Mouse (Mus musculus) gastrocnemius, adult 18-20 months (tissue): Measurements from ENCODE around the gene Tnf. TPM values are rescaled to one million over a fixed set of nuclear protein-coding genes. Genes with fewer than 3 reads are reported as not detected.

Experiments
- DNase-seq: peaks from one replicate; pipeline ENCODE4 v3.0.0; 2021; ENCODE audit warnings: low spot score
- total RNA-seq, 2 experiments: library from RNA; stranded (reverse); gene quantifications; 2 replicates each; pipeline ENCODE4 v1.2.3; 2021

Gene Tnf
- total RNA-seq, 2 experiments from 2014 or later: not detected

DNA sequence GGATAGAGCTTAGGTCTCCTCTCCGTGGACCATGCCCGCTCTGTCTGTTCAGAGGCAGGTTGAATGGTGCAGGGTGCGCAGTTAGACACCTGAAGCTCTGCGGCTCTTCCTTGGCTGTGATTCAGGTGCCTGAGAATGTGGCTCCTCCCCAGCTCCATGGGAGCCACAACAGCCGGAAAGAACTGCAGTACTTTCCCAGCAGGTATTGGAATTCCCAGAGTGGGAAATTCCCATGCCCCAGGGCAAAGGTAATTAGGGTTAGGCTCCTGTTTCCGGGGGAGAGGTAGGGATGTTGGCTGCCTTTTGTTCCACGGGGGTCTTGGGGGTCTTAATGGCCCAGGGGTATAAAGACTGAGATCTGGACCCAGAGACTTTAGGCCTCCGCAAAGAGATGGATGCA is 2.9 kb downstream of the Tnf start:
- no peak for DNase-seq

DNA sequence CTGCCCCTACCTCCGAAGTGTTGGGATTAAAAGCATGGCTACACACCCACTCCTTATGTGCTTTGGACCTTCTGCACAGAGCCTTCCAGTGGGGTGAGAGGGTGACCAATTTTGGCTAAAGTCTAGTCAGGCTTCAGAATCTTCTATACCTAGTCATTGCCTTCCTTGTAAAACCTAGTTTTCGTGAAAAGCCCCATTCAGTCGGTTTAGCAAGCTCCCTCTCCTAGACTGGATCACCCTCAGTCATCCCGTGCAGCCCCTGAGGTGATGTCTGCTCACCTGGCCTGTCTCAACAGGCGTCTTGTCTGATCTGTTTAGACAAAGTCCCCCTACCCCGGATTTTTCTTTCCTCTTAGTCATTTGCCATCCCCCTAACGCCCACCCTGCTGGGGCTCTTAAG is 3.8 kb downstream of the Tnf start:
- no peak for DNase-seq

DNA sequence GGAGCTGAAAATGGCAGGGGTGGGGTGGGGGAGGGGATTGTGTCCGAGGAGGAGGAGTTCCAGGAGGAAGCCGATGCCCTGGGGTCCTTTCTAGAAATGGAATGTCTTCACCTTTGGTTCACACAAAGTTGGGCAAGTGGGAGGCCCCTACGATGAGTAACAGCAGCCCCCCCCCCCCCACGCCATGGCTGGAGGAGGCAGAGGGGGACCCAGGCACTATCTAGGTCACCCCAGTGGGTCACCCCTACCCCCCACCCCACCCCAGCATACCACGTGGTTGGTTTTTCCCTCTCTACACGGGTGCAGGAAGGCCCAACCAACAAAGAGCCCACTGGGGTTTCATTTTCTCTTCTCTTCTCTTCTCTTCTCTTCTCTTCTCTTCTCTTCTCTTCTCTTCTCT is 4.7 kb downstream of the Tnf start:
- no peak for DNase-seq

DNA sequence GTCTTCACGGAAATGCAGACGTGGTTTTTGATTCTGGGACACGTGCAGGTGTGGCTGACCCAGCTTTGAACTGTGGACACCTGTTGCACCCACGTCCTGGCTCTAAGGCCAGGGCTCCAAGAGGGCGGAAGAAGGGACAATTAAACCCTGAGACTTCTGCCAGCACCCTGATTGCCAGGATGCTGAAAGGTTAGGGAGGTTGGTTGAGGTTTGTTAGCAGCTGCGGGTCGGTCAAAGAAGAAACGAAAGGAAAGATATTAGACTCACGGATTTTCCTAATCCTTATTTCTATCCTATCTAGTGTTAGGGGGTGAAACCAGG is 5.5 kb downstream of the Tnf start:
- no peak for DNase-seq

DNA sequence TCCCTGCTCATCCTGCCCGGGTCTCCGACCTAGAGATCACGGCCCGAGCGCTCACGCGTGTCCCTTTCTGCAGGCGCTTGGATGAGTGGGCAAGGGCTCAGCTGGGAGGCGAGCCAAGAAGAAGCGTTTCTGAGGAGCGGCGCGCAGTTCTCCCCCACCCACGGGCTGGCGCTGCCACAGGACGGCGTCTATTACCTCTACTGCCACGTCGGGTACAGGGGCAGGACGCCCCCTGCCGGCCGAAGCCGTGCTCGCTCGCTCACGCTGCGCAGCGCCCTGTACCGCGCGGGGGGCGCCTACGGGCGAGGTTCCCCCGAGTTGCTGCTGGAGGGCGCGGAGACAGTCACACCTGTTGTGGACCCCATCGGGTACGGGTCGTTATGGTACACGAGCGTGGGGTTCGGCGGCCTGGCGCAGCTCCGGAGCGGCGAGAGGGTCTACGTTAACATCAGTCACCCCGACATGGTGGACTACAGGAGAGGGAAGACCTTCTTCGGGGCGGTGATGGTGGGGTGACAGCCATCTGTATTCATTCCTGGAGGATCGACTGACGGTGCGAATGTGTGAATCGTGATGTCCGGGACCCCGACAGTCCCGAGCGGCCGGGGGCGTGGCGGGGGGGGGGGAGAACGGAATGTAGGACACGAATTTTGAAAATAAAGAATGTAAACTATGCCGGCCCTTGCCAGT is 6.0 kb downstream of the Tnf start:
- DNase-seq: peak; percentile 70

DNA sequence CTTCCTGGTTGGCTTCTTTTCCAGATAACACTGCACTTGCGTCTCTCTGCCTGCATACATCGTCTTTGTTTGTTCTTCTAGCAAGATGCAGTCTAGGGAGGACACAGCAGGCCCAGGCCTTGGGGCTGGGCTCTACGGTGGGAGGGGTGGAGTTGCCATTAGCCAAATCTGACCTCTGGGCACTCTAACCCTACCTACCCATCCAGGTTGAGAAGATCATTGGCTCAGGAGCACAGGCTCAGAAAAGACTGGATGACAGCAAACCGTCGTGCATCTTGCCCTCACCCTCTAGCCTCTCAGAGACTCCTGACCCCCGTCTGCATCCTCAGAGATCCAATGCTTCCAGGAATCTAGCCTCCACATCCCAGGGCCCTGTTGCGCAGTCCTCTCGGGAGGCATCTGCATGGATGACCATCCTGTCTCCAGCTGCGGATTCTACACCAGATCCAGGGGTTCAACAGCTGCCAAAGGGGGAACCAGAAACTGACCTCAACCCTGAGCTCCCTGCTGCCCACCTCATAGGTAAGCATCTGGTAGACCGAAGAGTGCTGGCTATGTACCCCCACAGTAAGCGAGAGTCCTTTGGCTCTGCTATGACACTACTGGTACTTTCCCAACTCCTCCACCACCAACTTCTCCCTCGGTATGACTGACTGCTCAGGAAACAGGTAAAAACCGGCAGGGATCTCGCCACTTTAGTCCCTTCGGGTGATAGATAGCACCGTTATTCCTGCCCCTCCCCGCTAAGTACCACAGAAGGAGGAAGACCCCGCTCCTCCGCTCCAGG is 6.8 kb downstream of the Tnf start:
- no peak for DNase-seq

DNA sequence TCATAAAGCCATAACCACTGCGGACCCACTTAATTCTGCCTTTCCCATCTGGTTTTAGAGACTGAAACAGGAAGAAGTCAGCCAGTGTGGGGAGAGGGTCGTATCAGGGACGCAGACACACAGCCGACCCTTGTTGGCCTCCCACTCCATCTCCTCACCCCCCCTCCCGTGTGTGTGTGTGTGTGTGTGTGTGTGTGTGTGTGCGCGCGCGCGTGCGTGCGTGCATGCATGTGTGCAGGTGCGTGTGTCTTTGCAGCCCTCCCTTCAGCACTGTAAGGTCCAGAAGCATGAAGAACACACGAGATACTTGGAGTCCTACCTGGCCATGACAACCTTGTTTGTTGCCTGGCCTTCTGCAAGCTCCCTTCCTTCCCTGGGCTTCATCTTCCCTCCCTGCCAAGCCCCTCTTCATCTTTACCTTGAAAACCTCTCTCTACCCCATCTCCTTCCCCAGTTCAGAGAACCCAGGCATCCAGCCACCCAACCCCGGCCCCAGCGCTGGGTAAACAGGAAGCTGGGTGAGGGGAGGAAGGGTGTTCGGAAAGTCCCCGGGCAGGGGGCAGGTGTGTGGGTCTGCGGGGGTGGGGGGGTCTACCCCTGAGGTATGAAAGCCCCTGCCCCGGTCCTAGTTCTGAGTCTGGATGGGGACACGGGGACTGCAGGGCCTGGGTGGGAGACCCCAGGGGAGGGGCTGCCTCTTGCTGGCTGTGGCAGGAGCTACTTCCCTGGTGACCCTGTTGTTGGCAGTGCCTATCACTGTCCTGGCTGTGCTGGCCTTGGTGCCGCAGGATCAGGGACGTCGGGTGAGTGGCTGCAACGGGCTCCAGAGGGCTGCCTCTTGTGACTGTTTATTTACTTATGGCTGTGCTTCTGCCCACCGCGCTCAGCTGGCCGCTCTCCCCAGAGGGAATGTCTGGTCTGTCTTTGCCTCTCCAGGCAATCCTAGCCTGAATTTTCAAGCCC is 7.6 kb downstream of the Tnf start, which contains the start of gene Ltb:
TSS of gene Ltb (plus strand) at position 559 of the 963 bp plus-strand sequence.
- no peak for DNase-seq

DNA sequence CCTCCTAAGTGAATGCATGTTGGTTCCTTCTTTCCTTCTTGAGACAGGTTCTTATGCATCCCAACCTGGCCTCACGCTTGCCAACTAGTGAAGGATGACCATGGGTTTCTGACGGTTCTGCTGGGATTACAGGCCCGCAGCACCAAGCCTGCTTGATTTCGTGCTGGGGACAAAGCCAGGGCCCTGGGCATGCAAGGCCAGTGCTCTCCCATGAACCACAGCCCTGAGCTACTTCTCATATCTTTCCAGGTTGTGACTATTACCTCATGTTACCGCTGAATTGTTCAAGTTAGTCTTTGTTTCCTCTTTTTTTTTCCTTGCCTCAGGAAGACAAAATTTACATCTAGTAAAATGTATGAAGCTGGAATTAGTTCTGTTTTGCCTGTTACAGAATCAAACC is 8.9 kb downstream of the Tnf start:
- no peak for DNase-seq

DNA sequence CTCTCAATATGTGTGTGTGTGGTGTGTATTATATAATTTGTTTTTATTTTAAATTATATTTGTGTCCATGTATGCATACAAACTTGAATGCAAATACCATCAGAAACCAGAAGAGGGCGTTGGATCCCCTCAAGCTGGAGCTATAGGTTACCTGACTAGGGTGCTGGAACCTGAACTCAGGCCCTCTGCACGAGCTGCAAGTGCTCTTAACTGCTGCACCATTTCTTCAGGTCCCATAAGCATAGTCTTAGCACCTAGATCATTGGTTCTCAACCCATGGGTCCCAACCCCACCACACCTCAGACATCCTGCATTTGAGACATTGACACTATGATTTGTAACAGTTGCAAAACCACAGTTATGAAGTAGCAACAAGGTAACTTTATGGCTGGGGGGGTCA is 10.1 kb downstream of the Tnf start:
- no peak for DNase-seq

DNA sequence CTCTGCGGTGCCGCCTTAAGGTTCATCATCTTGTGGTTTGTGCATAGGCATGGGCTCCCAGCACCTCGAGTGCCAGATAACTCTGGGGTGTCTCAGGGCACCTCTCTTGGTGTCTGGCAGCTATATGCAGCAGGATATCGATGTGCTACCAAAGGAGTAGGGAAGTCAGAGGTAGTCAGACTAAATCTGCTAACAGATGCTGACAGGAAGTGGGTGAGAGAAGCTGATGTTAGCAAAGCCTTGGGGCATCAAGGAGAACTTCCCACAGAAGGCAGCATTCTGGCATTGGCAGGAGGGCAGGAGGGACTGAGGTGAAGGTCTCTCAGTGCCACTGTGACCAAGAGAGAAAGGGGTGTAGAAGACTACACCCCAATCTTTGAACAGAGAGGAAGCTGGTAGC is 11.7 kb downstream of the Tnf start:
- DNase-seq: no peak

DNA sequence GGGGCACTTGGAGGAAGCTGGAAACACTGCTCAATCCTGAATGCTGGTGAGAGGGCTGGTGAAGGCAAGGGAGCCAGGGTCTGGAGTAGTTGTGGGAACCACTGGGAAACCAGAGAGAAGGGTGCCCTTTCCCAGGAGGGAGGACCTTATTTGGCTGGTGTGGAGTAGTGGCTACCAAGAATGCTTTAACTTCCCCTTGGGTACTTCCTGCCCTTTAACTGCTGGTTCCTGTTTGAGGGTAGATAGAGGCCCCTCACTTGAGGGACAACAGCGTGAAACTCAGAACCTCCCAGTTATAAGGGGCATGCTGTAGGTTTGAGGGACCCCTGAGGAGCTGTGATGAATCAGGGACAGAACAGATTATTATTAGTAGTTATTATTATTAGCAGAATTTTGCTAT is 12.6 kb downstream of the Tnf start:
- no peak for DNase-seq

DNA sequence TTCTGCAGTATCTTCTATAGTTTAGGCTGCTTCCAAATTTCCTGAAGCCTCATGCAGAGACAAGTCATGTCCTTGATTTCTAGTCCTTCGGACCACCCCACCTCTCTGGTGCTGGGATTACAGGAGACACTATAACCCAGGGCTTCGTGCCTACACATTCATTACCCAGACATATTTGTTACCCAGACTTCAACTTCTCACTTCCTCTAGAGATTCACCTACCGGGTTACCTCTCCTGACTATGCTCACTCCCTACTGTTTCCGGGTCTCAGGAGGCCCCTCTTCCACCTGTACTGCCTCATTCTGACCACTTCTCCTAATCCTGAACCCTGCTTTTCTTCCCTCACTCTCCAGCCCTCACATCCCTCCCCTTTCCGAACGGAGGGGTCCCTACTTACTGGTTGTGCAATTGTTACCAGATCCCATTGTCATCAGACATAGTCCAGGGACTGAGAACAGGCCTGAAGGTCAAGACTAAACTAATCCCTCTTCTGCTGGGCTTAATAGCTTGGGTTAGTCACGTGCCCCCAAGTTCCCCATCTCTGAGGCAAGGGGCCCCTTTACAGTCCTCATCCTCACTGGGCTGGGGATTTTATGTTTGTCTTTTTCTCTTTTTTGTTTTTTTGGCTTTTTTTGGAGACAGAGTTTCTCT is 13.7 kb downstream of the Tnf start, which contains the start of gene Lst1:
TSS of gene Lst1 (minus strand) at position 481 of the 652 bp plus-strand sequence.
- no peak for DNase-seq

DNA sequence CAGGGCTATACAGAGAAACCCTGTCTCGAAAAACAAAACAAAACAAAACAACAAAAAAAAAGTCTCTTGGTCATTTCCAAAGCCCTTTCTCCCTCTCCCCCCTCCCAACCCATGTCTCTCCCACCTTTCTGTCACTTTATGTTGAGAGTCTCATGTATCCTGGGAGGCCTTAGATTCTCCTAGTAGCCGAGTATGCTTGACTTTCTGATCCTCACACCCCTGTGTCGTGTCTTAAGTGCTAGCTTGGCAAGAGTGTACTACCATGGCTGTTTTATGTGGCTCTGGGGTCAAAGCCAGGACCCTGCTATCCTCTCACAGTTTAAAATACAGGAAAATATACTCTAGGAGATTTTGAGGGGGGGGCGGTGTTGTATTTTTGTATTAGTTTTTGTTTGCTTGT is 14.5 kb downstream of the Tnf start:
- no peak for DNase-seq

DNA sequence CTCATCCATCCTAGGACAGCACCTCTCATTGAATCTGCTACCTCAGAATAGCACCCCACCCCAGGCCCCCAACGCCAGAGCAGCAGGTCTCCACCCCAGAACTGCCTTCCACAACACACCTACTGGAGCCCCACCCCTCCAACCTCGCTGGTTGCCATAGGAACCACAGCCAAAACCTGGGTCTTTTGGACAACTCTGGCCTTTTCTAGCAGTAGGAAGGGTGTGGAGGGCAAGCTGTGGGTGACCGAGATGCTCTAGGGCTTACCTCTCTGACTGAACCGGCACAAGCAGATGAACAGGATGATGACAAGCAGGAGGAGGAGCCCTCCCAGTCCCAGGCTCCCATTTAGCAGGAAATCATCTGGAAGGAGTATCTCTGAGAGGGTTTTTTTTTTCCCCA is 15.1 kb downstream of the Tnf start:
- no peak for DNase-seq

DNA sequence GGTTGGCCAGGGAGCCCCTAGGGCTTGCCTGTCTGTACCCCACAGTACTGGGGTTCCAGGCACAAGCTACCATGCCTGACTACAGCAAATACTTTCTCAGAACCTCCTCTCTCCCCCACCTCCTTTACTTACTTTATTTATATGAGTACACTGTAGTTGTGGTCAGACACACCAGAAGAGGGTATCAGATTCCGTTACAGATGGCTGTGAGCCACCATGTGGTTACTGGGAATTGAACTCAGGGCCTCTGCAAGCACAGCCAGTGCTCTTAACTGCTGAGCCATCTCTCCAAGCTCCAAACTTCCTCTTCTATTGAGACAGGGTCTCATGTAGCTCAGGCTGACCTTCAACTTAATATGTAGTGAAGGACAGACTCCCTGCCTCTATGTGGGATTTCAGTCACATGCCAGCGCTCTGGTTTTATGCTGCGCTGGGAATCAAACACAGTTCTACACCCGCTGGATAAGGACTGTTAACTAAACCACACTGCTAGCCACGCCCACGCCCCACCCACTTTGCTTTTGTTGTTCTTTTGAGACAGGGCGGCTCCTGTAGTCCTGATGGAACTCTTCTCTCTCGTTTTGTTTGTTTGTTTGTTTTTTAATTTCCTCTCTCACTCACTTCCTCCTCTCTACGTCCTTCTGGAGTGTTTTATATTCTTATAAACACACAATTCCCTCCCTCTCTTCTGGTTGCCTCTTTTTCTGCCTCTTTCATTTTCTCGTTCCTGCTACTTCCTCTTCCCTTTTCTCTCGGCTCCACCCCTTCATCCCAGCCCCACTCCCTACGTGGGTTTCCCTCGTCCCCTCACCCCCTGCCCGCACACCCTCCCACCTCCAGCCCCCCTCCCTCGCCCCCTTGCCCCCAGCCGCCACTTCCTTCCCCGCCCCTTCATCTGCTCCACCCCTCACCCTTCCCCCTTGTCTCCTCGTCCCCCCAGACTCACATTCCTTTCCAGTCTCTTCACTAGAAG is 15.9 kb downstream of the Tnf start:
- DNase-seq: peak; percentile 74

DNA sequence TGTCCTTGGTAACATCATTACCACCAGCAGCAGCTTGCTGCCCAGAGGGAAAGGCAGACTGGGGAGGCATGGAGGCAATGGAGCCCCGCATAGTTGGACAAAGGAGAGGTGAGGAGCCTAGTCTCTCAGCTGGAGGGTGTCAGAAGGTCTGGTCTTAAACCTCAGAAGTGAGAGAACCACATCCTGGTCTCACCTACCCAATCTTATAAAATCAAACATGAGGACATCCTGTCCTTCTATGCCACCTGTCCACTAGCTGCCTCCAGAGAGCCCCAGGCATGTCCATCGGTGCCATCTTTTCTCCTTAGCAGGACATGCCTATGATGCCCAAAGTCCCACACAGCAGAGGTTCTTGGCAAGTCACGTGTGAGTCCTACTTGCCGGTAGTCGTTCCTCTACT is 21.7 kb downstream of the Tnf start:
- DNase-seq: no peak

DNA sequence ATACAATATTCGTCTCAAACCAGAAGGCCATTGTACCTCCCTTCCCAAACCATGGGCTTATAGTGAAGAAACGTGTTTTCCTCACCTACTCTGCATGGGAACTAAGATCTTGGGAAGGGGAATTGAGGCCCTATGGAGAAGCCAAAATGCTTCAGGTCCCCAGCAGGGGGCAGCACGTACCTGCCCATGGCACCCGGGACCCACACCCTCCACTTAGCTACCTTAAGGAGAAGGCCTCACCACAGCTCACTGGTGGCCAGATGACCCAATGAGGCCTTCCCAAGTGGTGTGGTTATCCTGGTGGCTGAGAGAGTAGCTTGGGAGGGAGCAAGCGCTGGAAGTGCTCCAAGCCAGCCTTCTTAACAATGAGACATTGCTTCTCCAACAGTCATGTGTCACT is 23.3 kb downstream of the Tnf start:
- peak; percentile 69 for DNase-seq

DNA sequence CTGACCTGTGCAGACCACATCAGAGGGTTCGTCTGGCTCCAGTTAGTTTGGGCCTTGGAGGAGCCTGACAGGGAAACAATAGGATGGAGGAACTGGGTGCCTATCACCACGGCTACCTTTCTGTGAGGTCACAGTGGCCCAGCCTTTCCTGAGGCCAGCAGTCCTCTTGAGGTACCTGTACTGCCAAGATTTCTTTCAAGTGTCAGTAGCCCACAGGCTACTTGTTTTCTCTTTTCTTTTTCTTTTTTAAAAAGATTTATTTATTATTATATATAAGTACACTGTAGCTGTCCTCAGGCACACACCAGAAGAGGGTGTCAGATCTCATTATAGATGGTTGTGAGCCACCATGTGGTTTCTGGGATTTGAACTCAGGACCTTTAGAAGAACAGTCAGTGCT is 25.8 kb downstream of the Tnf start, which contains the start of gene Aif1:
TSS of gene Aif1 (minus strand) at position 101 of the 400 bp plus-strand sequence.
- no peak for DNase-seq

DNA sequence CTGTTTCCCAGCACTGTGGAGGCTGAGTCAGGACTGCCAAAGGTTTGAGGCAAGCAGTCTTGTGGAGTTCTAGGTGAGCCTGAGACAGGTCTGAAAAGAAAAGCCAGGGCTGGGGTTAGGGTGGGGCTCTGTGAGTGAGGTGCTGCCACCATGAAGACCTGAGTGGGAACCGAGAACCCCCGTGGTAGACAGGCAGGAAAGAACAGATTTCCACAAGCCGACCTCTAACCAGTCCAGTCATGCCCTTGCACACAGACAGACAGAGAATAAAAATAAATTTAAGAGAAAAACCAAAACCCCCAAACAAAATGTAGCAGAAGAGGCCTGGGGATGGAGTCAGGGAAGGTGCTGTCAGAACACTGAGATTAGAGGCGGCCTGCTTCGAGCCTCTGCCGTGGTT is 26.4 kb downstream of the Tnf start:
- no peak for DNase-seq
